Mouse (Mus musculus) adrenal gland, postnatal 36 days (tissue): ENCODE data around the gene Aatf. TPM values are rescaled to one million over a fixed set of nuclear protein-coding genes. Genes with fewer than 3 reads are reported as not detected.

Source experiments
- DNase-seq, 2 experiments: peaks; one replicate each; pipeline ENCODE4 v3.0.0; 2021; ENCODE audit warnings: mixed read lengths in 1 of 2
- total RNA-seq, 2 experiments: library from RNA; stranded (reverse); gene quantifications; 2 replicates each; pipeline ENCODE4 v1.2.3; 2021

Gene Aatf
- total RNA-seq, 2 experiments from 2014 or later, result 20.8 to 23.2 TPM

- DNase-seq, result no peak
These were observed 136.6 kb downstream of the Aatf start for GRCm38 (mm10) chr11:84376510-84377365.

DNA sequence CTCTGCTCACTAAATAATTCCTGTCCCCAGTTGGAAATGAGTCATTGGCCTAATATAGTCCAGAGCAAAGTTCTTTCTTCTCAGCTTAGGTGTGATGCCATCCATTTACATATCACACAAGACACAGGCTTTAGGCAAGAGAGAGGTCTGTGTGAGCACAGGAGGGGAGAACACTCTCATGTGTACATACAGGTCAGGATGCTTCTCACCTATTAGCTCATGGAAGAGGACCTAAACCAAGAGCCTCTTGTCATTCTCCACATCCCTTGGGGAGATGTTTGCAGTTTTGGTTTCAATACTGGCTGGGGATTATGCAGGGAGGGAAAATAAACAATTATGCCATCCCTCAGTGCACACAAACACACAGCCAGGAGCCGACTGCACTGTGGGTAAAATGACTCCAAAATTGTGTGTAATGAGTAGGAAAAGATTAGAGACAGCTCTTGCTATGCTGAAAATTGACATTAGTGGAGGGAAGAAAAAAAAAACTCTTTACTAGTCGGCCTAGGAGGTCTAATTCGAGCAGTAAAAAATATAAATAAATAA is 137.3 kb downstream of the Aatf start:
- no peak for DNase-seq

DNA sequence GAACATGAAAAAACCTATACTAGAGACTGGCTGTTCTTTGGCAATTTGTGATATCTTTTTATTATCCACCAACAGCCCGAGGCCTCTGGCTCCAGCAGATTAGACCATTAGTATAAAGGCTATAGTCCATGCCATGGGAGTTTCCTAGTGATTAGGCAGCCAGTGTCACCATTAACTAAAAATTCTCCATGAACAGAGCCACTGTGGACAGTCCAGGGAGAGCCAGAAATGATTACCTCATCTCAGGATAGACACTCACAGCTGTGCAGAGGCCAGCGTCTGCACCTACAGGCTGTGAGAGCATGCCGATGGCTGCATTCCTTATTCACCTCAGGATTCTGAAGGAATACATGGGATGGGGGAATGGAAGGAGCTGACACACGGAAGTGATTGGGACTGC is 140.2 kb downstream of the Aatf start:
- no peak for DNase-seq

Other genes starting within 250 kb of the Aatf start
- gene Lhx1, start 12.0 kb upstream of the Aatf start, total RNA-seq, result not detected